Mouse (Mus musculus): ENCODE measurements around the gene Slc24a3.

Gene Slc24a3

GRCm38 (mm10) chr2:145358236-145358942, 190.8 kb downstream of the Slc24a3 start:
- DNase-seq (ENCODE audit: low spot score in 2 of 2) = no peak

GRCm38 (mm10) chr2:145363604-145364003, 196.1 kb downstream of the Slc24a3 start:
- no peak for DNase-seq (ENCODE audit: low spot score in 2 of 2)

DNA sequence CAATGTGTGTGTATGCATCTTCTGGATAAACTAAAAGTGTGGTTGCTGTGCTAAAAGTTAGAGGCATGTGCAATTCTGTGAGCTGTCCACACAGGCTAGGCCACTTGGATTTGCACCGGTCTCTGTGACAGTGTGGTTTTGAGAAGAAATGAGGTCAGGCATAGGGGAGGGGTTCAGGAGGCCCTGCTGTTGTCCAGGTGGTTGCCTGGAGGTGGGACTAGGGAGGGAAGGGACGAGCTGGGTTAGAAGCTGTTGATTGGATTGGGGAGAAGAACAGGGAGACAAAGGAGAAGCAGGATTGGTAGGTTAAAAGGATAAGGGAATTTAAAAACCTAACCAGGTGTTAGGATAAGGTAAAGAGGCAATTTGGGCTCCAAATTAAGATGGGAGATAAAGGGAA, 201.1 kb downstream of the Slc24a3 start:
- no peak for DNase-seq (ENCODE audit: low spot score in 2 of 2)

DNA sequence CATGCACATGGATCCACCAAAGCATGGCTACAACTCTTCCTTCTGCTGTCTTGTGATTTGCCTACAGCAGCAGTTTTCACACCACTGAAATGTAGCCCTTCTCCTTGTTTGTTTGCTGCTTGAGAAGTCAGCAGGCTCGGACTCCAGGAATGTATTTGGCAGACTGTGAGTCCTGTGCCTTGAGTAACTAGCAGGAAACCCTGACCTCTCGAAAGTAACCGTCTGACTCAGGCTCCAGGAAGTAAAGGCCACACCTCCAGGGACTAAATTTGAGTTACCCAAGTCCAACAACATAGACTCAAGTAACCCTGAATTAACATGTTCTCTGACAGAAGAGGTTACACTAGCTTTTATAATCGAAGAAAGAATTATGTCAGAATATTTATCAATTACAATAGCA, 203.2 kb downstream of the Slc24a3 start:
- DNase-seq (ENCODE audit: low spot score in 2 of 2) = no peak

DNA sequence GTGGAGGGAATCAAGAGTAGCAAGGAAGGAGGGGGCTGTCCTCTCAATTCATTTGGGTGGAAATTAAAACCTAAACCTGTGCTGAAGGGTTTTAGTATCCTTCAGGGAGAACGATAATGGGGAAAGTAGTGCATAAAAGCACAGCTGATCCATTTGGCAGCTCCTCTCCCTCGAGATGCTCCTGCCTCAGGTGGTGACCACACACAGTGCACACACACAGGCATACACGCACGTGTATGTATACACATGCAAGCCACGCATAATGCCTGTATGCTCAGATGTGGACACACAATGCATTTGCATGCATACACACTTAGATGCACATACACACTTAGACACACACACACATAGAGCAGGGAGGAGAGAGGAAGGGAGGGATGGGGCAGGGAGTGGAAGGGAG, 206.2 kb downstream of the Slc24a3 start:
- no peak for DNase-seq (ENCODE audit: low spot score in 2 of 2)

- DNase-seq (ENCODE audit: low spot score in 2 of 2) = peak; percentile 27 to 43
Measured at GRCm38 (mm10) chr2:145382908-145383770, 215.6 kb downstream of the Slc24a3 start.

GRCm38 (mm10) chr2:145384221-145384620, 216.7 kb downstream of the Slc24a3 start:
- DNase-seq (ENCODE audit: low spot score in 2 of 2) = no peak

- no peak for DNase-seq (ENCODE audit: low spot score in 2 of 2)
Measured at GRCm38 (mm10) chr2:145385220-145385619, 217.7 kb downstream of the Slc24a3 start.

GRCm38 (mm10) chr2:145385773-145386172, 218.2 kb downstream of the Slc24a3 start:
- DNase-seq (ENCODE audit: low spot score in 2 of 2) = no peak

GRCm38 (mm10) chr2:145395804-145396203, 228.2 kb downstream of the Slc24a3 start:
- no peak for DNase-seq (ENCODE audit: low spot score in 2 of 2)

DNA sequence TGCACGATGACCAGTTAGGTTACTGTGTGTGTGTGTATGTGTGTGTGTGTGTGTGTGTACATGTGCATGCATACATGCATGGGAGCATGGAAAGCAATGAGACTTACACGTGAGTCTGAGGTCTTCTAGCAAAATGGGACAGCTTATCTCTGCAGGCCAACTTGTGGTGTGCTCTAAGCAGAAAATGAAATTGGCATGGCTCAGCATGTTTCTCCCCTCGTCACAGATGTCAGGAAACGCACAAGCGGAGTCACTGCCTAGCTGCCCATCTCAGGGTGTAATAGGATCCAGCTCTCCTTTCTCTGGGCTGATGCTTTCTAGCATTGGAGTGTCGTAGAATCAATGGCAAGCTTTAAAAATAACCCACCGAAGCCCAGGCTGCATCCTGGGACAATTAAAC, 229.0 kb downstream of the Slc24a3 start:
- DNase-seq (ENCODE audit: low spot score in 2 of 2) = no peak

DNA sequence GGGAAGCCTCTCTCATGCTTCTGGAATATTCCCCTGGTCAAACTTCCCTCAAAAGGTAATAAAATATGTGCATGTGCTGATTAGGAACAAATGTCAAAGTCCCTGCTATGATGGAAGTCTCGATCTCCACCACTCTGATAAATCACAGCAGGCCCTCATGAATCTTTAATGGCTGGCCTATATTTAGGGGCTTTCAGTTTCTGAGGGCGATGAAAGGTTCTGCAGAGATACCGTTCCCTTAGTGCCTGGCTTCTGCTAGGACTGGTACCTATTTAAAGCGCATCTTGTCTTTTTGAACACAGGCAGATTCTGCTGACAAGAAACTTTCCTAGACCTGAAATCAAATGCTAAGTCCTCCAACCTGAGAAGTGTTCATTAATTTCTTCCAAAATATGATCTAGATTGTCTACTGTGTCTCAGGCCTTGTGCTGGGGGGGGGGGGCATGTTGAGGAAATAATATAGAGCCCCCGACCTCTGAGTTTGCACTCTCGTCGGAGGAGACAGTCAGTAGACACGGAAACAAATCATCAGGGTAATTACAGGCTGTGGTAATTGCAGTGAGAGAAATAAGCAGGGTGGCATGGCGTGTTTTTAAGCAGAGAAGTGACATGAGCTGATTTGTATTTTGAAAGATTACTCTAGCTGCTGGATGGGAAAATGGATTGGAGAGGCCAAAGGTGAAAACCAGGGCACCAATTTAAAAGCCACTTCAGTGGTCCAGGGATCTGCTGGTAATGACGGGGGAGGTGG, 230.1 kb downstream of the Slc24a3 start:
- DNase-seq (ENCODE audit: low spot score in 2 of 2) = no peak

- DNase-seq (ENCODE audit: low spot score in 2 of 2) = no peak
Measured at GRCm38 (mm10) chr2:145401240-145401805, 233.8 kb downstream of the Slc24a3 start.

- no peak for DNase-seq (ENCODE audit: low spot score in 2 of 2)
Measured at GRCm38 (mm10) chr2:145401996-145402395, 234.4 kb downstream of the Slc24a3 start.

DNA sequence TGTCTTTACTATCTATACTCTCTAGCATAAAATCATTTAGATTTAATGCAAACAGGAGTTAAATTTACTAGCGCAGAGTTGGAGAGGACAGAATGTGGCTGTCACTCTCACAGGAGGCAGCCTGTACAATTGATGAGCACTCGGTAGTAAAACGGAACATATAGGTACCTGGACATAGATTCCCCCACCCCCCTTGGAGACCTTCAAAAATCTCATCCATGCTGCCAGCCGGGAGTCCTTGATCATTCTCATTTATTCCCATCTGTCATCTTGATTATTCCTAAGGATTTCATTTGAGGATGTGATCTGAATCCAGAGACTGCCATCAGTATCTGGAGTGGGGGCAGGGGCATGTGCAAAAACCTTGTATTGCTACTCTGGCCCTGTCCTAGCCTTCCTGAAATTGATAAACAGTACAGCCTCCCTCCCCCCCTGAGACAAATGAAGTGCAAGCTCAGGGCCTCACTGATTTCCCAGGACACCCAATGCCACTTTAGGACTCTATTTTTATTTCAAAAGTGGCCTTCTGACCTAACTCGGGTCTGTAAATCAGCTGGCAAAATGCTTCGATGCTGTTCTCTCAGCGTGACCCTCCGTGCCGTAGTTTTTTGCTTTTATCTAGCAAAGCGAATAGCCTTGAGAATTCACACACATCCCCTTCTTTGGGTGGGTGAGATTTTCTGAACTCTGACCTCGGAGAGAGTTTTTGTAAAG, 237.4 kb downstream of the Slc24a3 start:
- no peak for DNase-seq (ENCODE audit: low spot score in 2 of 2)

- DNase-seq (ENCODE audit: low spot score in 2 of 2) = no peak
Measured at GRCm38 (mm10) chr2:145405746-145406145, 238.2 kb downstream of the Slc24a3 start.

GRCm38 (mm10) chr2:145417738-145418137, 250.2 kb downstream of the Slc24a3 start:
- DNase-seq (ENCODE audit: low spot score in 2 of 2) = no peak

- no peak for DNase-seq (ENCODE audit: low spot score in 2 of 2)
Measured at GRCm38 (mm10) chr2:145419078-145419477, 251.5 kb downstream of the Slc24a3 start.

DNA sequence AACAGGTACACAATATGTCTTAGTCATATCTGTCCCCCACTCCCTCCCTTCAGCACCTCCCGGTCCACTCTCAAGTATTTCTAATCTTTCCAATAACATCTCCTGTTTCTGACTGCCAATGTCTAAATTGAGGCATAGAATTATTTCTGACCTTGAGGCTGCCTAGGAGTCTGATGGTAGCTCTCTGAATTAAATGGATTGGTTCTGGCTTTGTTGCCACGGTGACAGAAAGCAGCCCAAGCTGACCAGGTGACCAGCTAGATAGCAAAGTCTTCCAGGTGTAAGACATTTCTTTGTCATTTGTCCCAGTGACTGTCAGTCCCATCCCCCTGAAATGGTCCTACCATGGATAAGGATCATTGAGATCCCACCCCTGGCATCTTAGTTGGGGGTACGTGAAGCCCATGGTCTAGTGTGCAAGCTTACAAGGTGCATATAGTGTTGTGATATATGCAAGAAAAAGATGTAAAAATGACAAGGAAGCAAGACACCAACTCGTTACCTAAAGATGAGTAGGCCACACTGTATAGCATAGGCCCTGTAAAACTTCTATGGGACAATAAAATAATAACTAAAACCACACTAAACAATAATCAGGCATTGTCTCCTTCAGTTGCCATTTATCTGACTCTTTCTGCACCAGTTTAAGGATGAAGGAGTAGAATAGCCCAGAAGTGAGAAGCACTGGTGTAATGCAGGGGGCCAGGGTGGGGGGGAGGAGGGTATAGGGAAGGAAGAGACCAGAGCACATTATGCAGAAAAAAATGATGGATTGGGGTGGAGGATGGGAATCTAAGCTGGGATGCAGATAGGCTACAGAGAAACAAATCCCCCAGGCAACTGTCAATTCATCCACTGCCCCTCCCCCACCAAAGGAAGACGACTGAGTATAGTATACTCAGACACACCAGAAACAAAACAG, 253.7 kb downstream of the Slc24a3 start:
- no peak for DNase-seq (ENCODE audit: low spot score in 2 of 2)

DNA sequence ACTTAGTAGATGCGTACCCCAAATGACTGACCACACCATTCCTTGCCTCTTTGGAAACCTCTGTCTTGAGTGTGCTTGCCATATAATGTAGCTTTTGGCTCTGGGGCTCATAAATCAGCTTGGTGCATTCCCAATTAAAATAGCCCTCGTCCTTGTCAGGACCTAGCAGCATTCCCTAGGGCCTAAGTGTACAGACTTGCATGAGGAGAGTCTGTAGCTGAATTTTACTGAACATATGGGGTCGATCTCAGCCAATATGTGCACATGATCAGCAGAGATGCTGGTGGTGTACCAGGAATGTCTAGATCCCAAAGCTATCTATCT, 254.3 kb downstream of the Slc24a3 start:
- DNase-seq (ENCODE audit: low spot score in 2 of 2) = no peak

All from frontal cortex, postnatal 10 days (tissue).